Mouse (Mus musculus): ENCODE data around the gene Igfbp4.

Igfbp4 gene

GRCm38 (mm10) chr11:99083516-99083915, 42.5 kb downstream of the Igfbp4 start:
- DNase-seq, result no peak

GRCm38 (mm10) chr11:99084366-99084765, 43.3 kb downstream of the Igfbp4 start:
- no peak for DNase-seq

GRCm38 (mm10) chr11:99088486-99088885, 47.4 kb downstream of the Igfbp4 start:
- no peak for DNase-seq

DNA sequence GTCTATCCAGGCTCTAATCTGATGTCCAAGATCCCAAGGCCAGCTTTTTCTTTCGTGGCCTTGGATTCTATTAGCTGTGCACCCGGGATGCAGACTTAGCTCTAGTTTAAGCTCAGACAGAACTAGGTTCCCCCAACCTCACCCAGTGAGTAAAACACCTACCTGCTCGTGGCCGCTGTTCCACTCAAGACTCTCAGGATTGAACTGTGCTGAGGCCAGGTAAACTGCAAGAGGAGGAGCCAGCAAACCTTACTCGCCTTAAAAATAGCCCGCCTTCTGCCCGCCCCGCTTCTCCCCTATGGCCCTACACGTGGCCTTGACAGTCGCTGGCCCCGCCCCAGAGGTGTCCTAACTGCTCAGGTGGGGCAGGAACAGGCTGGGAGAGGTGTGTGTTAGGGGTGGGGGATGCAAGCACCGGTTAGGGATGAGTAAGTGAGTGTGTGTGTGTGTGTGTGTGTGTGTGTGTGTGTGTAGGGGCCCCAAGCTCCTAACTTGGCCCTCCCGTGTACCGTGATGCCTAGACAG, 48.1 kb downstream of the Igfbp4 start, which contains the start of gene Tns4:
Gene Tns4, minus strand, starts transcription at position 230 of the 525 bp plus-strand sequence.
- DNase-seq, result no peak

- DNase-seq, result peak in 1 of 2 experiments; percentile 27
Measured at GRCm38 (mm10) chr11:99090391-99090790, 49.3 kb downstream of the Igfbp4 start.

GRCm38 (mm10) chr11:99091666-99092065, 50.6 kb downstream of the Igfbp4 start:
- DNase-seq, result no peak

- DNase-seq, result no peak
Measured at GRCm38 (mm10) chr11:99093740-99094139, 52.7 kb downstream of the Igfbp4 start.

DNA sequence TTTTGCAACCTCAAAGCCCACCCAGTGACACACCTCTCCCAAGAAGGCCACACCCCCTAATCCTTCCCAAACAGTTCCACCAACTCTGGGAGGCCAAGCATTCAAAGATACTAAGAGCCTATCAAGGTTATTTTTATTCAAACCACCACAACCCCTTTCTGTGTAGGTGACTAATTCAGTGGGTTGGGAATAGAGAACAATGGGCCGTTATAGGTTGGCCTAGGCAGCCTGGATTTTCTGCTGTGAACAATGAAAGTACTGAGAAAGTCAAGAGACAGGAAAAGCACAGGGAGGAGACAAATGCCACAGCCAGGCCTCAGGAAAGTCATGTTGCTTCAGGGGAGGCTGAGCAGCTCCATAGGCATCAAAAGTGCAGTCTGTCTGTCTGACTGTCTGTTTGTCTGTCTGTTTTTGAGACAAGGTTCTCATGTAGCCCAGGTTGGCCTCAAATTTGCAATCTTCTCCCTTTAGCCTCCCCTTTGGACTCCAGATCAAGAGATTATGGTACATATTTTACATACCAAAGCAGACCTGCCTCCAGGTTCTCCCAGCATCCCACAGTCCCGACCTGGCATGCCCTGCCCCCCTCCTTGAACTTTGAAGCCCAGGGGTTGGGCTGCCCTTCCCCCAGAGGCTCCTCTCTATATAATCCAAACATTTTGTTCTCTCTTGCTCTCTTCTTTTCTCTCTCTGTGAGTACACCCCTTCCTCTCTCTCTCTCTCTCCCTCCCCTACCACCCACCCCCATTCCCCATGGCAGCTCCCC, 54.0 kb downstream of the Igfbp4 start:
- DNase-seq, result no peak

- no peak for DNase-seq
Measured at GRCm38 (mm10) chr11:99095759-99096158, 54.7 kb downstream of the Igfbp4 start.

GRCm38 (mm10) chr11:99096417-99096816, 55.4 kb downstream of the Igfbp4 start:
- DNase-seq, result no peak

DNA sequence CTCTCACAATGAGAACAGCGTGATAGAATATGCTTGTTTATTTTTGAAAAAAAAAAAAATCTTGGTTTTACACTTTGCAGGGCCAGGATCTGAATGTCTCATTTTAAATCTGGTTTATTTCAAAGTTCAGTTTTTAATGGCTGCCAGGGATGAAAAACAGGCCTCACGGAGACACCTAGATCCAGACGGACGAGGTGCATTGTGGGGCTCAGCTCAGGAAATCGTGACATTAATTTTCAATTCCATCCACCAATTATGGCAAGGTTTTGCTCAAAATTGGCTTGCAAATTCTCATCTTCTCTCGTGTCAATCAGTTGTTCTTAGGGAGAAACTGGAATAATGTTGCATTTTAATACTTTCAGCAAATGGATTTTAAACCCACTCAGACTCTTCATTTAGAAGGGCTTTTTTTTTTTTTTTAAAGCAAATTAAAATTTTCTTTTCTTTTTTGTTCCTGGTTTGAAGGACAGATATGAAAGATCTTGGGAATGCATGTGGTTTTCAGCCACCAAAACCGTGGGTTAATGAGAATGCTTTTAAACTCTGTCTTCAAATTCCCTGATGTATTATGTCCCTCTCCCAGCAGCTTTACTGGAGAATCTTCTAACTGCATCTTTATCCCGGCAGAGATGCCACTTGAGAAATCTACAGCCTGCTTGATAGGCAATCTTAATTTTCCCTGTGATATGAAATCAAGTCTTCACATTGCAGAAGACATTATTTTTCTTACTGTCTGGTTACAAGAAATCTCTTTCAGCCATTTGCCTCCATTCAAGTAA, 56.1 kb downstream of the Igfbp4 start:
- DNase-seq, result no peak

DNA sequence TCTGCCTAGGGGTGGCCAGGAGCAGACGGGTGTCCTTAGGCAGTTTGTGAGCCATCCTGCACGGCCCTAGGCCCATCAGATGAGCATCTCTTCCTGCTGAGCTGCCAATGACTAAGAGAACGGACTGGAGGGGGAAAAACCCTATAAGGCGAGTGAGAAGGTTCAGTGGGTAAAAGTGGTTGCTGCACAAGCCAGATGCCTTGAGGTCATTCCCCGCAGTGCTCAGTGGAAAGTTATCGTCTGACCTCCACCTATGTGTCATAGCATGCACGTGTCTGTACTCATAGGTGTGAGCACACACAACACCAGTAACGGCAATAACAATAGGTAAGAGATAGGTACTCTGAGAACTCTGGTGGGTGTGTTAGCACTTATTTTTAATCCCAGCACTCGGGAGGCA, 57.9 kb downstream of the Igfbp4 start:
- no peak for DNase-seq

- no peak for DNase-seq
Measured at GRCm38 (mm10) chr11:99099516-99099915, 58.5 kb downstream of the Igfbp4 start.

DNA sequence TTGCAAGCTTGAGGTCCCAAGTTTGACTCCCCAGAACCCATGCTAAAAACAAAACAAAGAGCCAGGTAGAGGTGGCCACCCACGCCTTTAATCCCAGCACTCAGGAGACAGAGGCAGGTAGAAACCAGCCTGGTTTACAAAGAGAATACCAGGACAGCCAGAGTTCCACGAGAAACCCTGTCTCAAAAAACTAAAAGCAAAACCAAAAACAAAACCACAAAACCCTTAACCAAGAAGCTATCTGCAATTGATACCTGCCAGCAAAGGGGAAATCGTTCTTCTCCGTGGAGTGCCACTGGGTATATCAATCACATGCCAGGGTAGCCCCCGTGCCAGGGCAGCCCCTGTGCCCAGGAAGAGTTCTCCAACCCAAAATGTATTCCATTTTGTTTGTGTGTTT, 59.2 kb downstream of the Igfbp4 start:
- no peak for DNase-seq

GRCm38 (mm10) chr11:99101693-99102092, 60.6 kb downstream of the Igfbp4 start:
- DNase-seq, result no peak

GRCm38 (mm10) chr11:99102575-99103270, 61.7 kb downstream of the Igfbp4 start:
- DNase-seq, result no peak

Data from spleen, adult 18-20 months (tissue).